Mouse (Mus musculus): ENCODE results near the gene Fgf11.

- TF ChIP-seq CTCF (IDR thresholded peaks at IDR 0.05; ENCODE audit: low read depth) (no peak), EP300 (IDR thresholded peaks at IDR 0.05; ENCODE audit: low read depth) (no peak)
Observed at GRCm38 (mm10) chr11:69757303-69758089, 44.2 kb downstream of the Fgf11 start.
